Mouse (Mus musculus) hindbrain, embryonic 16.5 days (tissue): ENCODE results near the gene Slc39a1. TPM values are rescaled to one million over a fixed set of nuclear protein-coding genes. Genes with fewer than 3 reads are reported as not detected.
A peak's percentile ranks its signal among the peaks of the same experiment; 100 is the strongest.
"Not testable (repeated sequence)": the region's sequence is repeated elsewhere in the genome, so short reads cannot be mapped to it uniquely, and the experiment has no call there.

Experiments used
- ATAC-seq: fragments of 200-750 bp; cut with Nextera tagmentation; 2 replicates; pipeline ENCODE4 v1.8.0; 2017; ENCODE audit warnings: moderate TSS enrichment, moderate library complexity
- H3K27ac ChIP-seq: fragments of 300-500 bp; sonication (generic); 2 replicates; pipeline ENCODE4 v1.5.1; 2014; ENCODE audit warnings: low read depth, mild to moderate bottlenecking, control low read depth, low read length, moderate library complexity
- H3K27me3 ChIP-seq: fragments of 300-500 bp; sonication (generic); replicated peaks from 2 replicates; pipeline ENCODE4 v1.6.1; 2014; ENCODE audit warnings: low read length; ENCODE audit not compliant: control insufficient read depth, insufficient read depth
- H3K36me3 ChIP-seq: fragments of 300-500 bp; sonication (generic); 2 replicates; pipeline ENCODE4 v1.6.1; 2014; ENCODE audit warnings: mild to moderate bottlenecking, low read length, moderate library complexity, mixed read lengths; ENCODE audit not compliant: control insufficient read depth, insufficient read depth
- H3K4me1 ChIP-seq: fragments of 300-500 bp; sonication (generic); 2 replicates; pipeline ENCODE4 v1.6.1; 2014; ENCODE audit warnings: low read depth, low read length; ENCODE audit not compliant: control insufficient read depth, insufficient read depth
- H3K4me2 ChIP-seq: fragments of 300-500 bp; sonication (generic); 2 replicates; pipeline ENCODE4 v1.6.1; 2014; ENCODE audit warnings: mild to moderate bottlenecking, low read length, control low read depth, moderate library complexity
- H3K4me3 ChIP-seq: fragments of 300-500 bp; sonication (generic); 2 replicates; pipeline ENCODE4 v1.5.1; 2014; ENCODE audit warnings: mild to moderate bottlenecking, low read length, control low read depth, moderate library complexity
- H3K9ac ChIP-seq: fragments of 300-500 bp; sonication (generic); 2 replicates; pipeline ENCODE4 v1.6.1; 2014; ENCODE audit warnings: low read depth, mild to moderate bottlenecking, control low read depth, low read length, moderate library complexity
- H3K9me3 ChIP-seq: fragments of 300-500 bp; sonication (generic); 2 replicates; pipeline ENCODE4 v1.6.1; 2014; ENCODE audit warnings: mild to moderate bottlenecking, low read length, moderate library complexity; ENCODE audit not compliant: control insufficient read depth
- WGBS: fragments of 180-500 bp; shearing (Covaris S2); extraction: QIAGEN DNeasy Blood & Tissue Kit; methylation state at CpG from one replicate; pipeline ENCODE4 v1.1.7; 2014; 5-methylcytosine and 5-hydroxymethylcytosine counted together
- polyA plus RNA-seq: library from polyadenylated mRNA; unstranded; fragments of >200 nt; fragmentation: Nextera tagmentation; extraction: Ambion mirVana; gene quantifications from 2 replicates; pipeline ENCODE4 v1.2.1, GENCODE M21; 2015

Gene Slc39a1
- polyA plus RNA-seq, 1 experiment from 2014 or later, result 40.3 TPM

GRCm38 (mm10) chr3:90280708-90281107 lies 32.7 kb downstream of the Slc39a1 start:
- H3K27ac ChIP-seq, result no peak overlapping the region
- peaks cover 22% of the 10 kb centered on the region for H3K36me3 ChIP-seq
- no peaks in the 10 kb centered on the region for H3K4me1 ChIP-seq
- no peaks in the 10 kb centered on the region for H3K9me3 ChIP-seq
- no peaks in the 10 kb centered on the region for H3K27me3 ChIP-seq
- no peak overlapping the region for H3K4me3 ChIP-seq
- H3K4me2 ChIP-seq, result no peak overlapping the region
- WGBS, result 85% methylated on average over 9 of the region's 9 CpGs
- no peak for ATAC-seq
- no peak overlapping the region for H3K9ac ChIP-seq

GRCm38 (mm10) chr3:90284150-90284549 lies 36.2 kb downstream of the Slc39a1 start:
- ATAC-seq, result no peak
- Histone ChIP-seq H3K4me1 (no peaks in the 10 kb centered on the region), H3K27ac (no peak overlapping the region), H3K4me3 (no peak overlapping the region), H3K9me3 (no peaks in the 10 kb centered on the region), H3K36me3 (peaks cover 9% of the 10 kb centered on the region), H3K9ac (no peak overlapping the region), H3K27me3 (no peaks in the 10 kb centered on the region), H3K4me2 (no peak overlapping the region)
- WGBS, result 96% methylated on average over 2 of the region's 2 CpGs

- H3K4me3 ChIP-seq, H3K27me3 ChIP-seq, H3K4me1 ChIP-seq, H3K9me3 ChIP-seq, H3K4me2 ChIP-seq, H3K36me3 ChIP-seq, H3K27ac ChIP-seq, H3K9ac ChIP-seq, ATAC-seq: not testable (repeated sequence)
- 74% methylated on average over 2 of the region's 3 CpGs for WGBS
Measured at GRCm38 (mm10) chr3:90289403-90289802, 41.4 kb downstream of the Slc39a1 start.

GRCm38 (mm10) chr3:90290602-90291001 lies 42.6 kb downstream of the Slc39a1 start:
- H3K27me3 ChIP-seq, result no peaks in the 10 kb centered on the region
- 85% methylated on average over 1 of the region's 1 CpGs for WGBS
- no peak for ATAC-seq

GRCm38 (mm10) chr3:90291982-90292344 lies 44.0 kb downstream of the Slc39a1 start:
- Histone ChIP-seq H3K27ac (peak overlapping the region; percentile 85), H3K4me1 (peaks cover 16% of the 10 kb centered on the region), H3K36me3 (no peaks in the 10 kb centered on the region), H3K4me2 (peak overlapping the region; percentile 72), H3K9ac (peak overlapping the region; percentile 72), H3K27me3 (no peaks in the 10 kb centered on the region), H3K4me3 (peak overlapping the region; percentile 46), H3K9me3 (no peaks in the 10 kb centered on the region)
- ATAC-seq, result no peak
- WGBS, result 40% methylated on average over 2 of the region's 2 CpGs

More at GRCm38 (mm10) chr3:90290602-90291001, 42.6 kb downstream of the Slc39a1 start:
- Histone ChIP-seq H3K4me1 (peaks cover 16% of the 10 kb centered on the region), H3K36me3 (no peaks in the 10 kb centered on the region), H3K4me3 (no peak overlapping the region), H3K9ac (no peak overlapping the region), H3K4me2 (no peak overlapping the region), H3K9me3 (no peaks in the 10 kb centered on the region), H3K27ac (no peak overlapping the region)

- Histone ChIP-seq H3K4me3 (peak within 1 kb of the TSS; percentile 91), H3K36me3 (no peaks in the 10 kb centered on the region), H3K27me3 (no peaks in the 10 kb centered on the region), H3K9me3 (no peaks in the 10 kb centered on the region), H3K9ac (peak within 1 kb of the TSS; percentile 95), H3K4me1 (peaks cover 16% of the 10 kb centered on the region), H3K4me2 (peak within 1 kb of the TSS; percentile 92), H3K27ac (peak within 1 kb of the TSS; percentile 97)
- ATAC-seq, result peak; percentile 99
- WGBS, result under 1% methylated on average over 41 of the region's 47 CpGs
Measured at GRCm38 (mm10) chr3:90292345-90293275, 44.6 kb downstream of the Slc39a1 start, which contains the start of gene Gatad2b. Gene Gatad2b, plus strand, starts transcription at chr3:90293178.

GRCm38 (mm10) chr3:90293352-90294063 lies 45.5 kb downstream of the Slc39a1 start:
- peaks cover 16% of the 10 kb centered on the region for H3K4me1 ChIP-seq
- ATAC-seq, result no peak

GRCm38 (mm10) chr3:90294064-90294440 lies 46.1 kb downstream of the Slc39a1 start:
- ATAC-seq, result no peak
- WGBS, result 4% methylated on average over 11 of the region's 11 CpGs

More at GRCm38 (mm10) chr3:90293352-90294063, 45.5 kb downstream of the Slc39a1 start:
- Histone ChIP-seq H3K9ac (peak overlapping the region; percentile 95), H3K27me3 (no peaks in the 10 kb centered on the region), H3K27ac (peak overlapping the region; percentile 97), H3K9me3 (no peaks in the 10 kb centered on the region), H3K4me3 (peak overlapping the region; percentile 91), H3K36me3 (no peaks in the 10 kb centered on the region), H3K4me2 (peak overlapping the region; percentile 92)
- under 1% methylated on average over 46 of the region's 68 CpGs for WGBS

GRCm38 (mm10) chr3:90294651-90295050 lies 46.7 kb downstream of the Slc39a1 start:
- Histone ChIP-seq H3K4me2 (peak overlapping the region; percentile 92), H3K4me1 (peaks cover 16% of the 10 kb centered on the region), H3K27me3 (no peaks in the 10 kb centered on the region), H3K9ac (peak overlapping the region; percentile 95; the same call in 1 of the 2 replicates), H3K36me3 (no peaks in the 10 kb centered on the region), H3K9me3 (no peaks in the 10 kb centered on the region), H3K27ac (no peak overlapping the region), H3K4me3 (peak overlapping the region; percentile 91)
- WGBS, result 77% methylated on average over 2 of the region's 2 CpGs
- no peak for ATAC-seq

More at GRCm38 (mm10) chr3:90294064-90294440, 46.1 kb downstream of the Slc39a1 start:
- Histone ChIP-seq H3K27me3 (no peaks in the 10 kb centered on the region), H3K36me3 (no peaks in the 10 kb centered on the region), H3K27ac (peak overlapping the region; percentile 97), H3K4me2 (peak overlapping the region; percentile 92), H3K4me1 (peaks cover 16% of the 10 kb centered on the region), H3K9ac (peak overlapping the region; percentile 95), H3K9me3 (no peaks in the 10 kb centered on the region), H3K4me3 (peak overlapping the region; percentile 91)
